Mouse (Mus musculus): ENCODE measurements around the gene Akap2. TPM values are rescaled to one million over a fixed set of nuclear protein-coding genes. Genes with fewer than 3 reads are reported as not detected.

Akap2 gene
- total and polyA plus RNA-seq, 3 experiments = 1.7 to 7.2 TPM; not detected in 1

DNA sequence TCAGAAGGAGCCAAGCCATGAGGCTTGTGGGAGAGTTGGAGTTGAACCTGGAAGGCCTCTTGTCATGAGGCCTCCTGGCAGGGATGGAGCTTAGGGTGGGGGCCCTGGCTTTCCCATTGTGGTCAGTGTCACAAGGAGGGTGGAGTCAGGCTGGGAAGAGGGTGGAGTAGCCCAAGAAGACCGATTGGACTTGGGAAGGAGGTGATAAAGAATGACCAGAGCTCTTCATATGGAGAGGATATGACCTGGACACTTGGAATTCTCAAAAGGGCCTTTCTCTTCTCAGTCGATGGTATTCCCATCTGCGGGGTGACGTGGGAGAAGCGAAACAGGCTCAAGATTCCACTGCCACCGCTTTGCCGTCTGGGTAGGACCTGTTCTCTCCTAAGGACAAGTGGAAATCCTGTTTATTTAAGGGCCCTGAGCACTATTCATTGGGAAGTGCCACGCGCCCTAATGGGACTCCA lies 38.4 kb upstream of the Akap2 start:
- TF ChIP-seq MYC (IDR thresholded peaks at IDR 0.05; ENCODE audit: low read depth, low read length) (no peak), MXI1 (IDR thresholded peaks at IDR 0.05; ENCODE audit: low read depth, low read length) (no peak), BHLHE40 (IDR thresholded peaks at IDR 0.05; ENCODE audit: borderline replicate concordance, low read depth, low read length) (no peak), CTCF (IDR thresholded peaks at IDR 0.05 in 2 of 3, conservative IDR thresholded peaks at IDR 0.05 in 1 of 3; ENCODE audit: control insufficient read depth in 1 of 3, insufficient read depth in 1 of 3, low read depth in 2 of 3, low read length in 3 of 3, poor library complexity in 1 of 3, severe bottlenecking in 1 of 3) (no peak), SMC3 (IDR thresholded peaks at IDR 0.05; ENCODE audit: low read depth, low read length) (no peak), POLR2AphosphoS5 (IDR thresholded peaks at IDR 0.05; ENCODE audit: borderline replicate concordance, low read depth, low read length) (no peak), POLR2A (IDR thresholded peaks at IDR 0.05; ENCODE audit: control insufficient read depth in 1 of 2, insufficient read depth in 1 of 2, low read depth in 1 of 2, low read length in 2 of 2, poor library complexity in 1 of 2) (no peak), NELFE (IDR thresholded peaks at IDR 0.05; ENCODE audit: low read depth, low read length) (no peak), CHD1 (IDR thresholded peaks at IDR 0.05; ENCODE audit: low read depth, low read length) (no peak), ZKSCAN1 (IDR thresholded peaks at IDR 0.05; ENCODE audit: low read depth, low read length) (no peak), SIN3A (IDR thresholded peaks at IDR 0.05; ENCODE audit: low read length) (no peak), ZNF384 (IDR thresholded peaks at IDR 0.05; ENCODE audit: low read depth, low read length) (no peak), RCOR1 (IDR thresholded peaks at IDR 0.05; ENCODE audit: low read depth, low read length) (no peak), MAFK (IDR thresholded peaks at IDR 0.05; ENCODE audit: borderline replicate concordance, low read depth, low read length) (no peak), USF1 (IDR thresholded peaks at IDR 0.05; ENCODE audit: low read depth, low read length) (no peak), USF2 (IDR thresholded peaks at IDR 0.05; ENCODE audit: borderline replicate concordance in 1 of 2, insufficient read depth in 1 of 2, low read depth in 1 of 2, low read length in 2 of 2) (no peak), HCFC1 (IDR thresholded peaks at IDR 0.05; ENCODE audit: low read depth, low read length) (no peak), ZMIZ1 (IDR thresholded peaks at IDR 0.05; ENCODE audit: low read depth, low read length) (no peak), NRF1 (IDR thresholded peaks at IDR 0.05; ENCODE audit: insufficient read depth, low read depth, low read length, poor library complexity, severe bottlenecking) (no peak), MEF2A (IDR thresholded peaks at IDR 0.05; ENCODE audit: extremely low read depth, insufficient replicate concordance, low read depth, low read length, poor library complexity, severe bottlenecking) (no peak)
- Histone ChIP-seq H3K9me3 (replicated peaks; ENCODE audit: insufficient read depth, low read length) (no peaks in the 10 kb centered on the region), H3K9ac (ENCODE audit: control insufficient read depth, low read depth, low read length, poor library complexity, severe bottlenecking) (no peak overlapping the region), H3K36me3 (ENCODE audit: control insufficient read depth in 1 of 2, insufficient read depth in 2 of 2, low read length in 2 of 2) (no peaks in the 10 kb centered on the region), H3K4me3 (ENCODE audit: control insufficient read depth in 1 of 2, insufficient read depth in 1 of 2, low read depth in 2 of 2, low read length in 2 of 2) (no peak overlapping the region), H3K79me2 (ENCODE audit: control insufficient read depth, insufficient read depth, low read length, poor library complexity) (no peaks in the 10 kb centered on the region), H3K4me1 (ENCODE audit: control insufficient read depth in 1 of 2, insufficient read depth in 2 of 2, low read length in 2 of 2) (no peaks in the 10 kb centered on the region), H3K27me3 (ENCODE audit: control insufficient read depth in 1 of 2, insufficient read depth in 2 of 2, low read length in 2 of 2) (peaks cover 0 to 5% of the 10 kb centered on the region in 2 experiments; a peak in 1 of 4 replicates), H3K27ac (ENCODE audit: control insufficient read depth, low read depth, low read length) (no peak overlapping the region)
- no peak for DNase-seq (ENCODE audit: low read depth, low spot score)

- Histone ChIP-seq H3K9me3 (replicated peaks; ENCODE audit: insufficient read depth, low read length) (no peaks in the 10 kb centered on the region), H3K4me1 (ENCODE audit: control insufficient read depth in 1 of 2, insufficient read depth in 2 of 2, low read length in 2 of 2) (no peaks in the 10 kb centered on the region), H3K79me2 (ENCODE audit: control insufficient read depth, insufficient read depth, low read length, poor library complexity) (no peaks in the 10 kb centered on the region), H3K27me3 (ENCODE audit: control insufficient read depth in 1 of 2, insufficient read depth in 2 of 2, low read length in 2 of 2) (peaks cover 0 to 5% of the 10 kb centered on the region in 2 experiments; a peak in 1 of 4 replicates), H3K9ac (ENCODE audit: control insufficient read depth, low read depth, low read length, poor library complexity, severe bottlenecking) (no peak overlapping the region), H3K4me3 (ENCODE audit: control insufficient read depth in 1 of 2, insufficient read depth in 1 of 2, low read depth in 2 of 2, low read length in 2 of 2) (no peak overlapping the region), H3K27ac (ENCODE audit: control insufficient read depth, low read depth, low read length) (no peak overlapping the region), H3K36me3 (ENCODE audit: control insufficient read depth in 1 of 2, insufficient read depth in 2 of 2, low read length in 2 of 2) (no peaks in the 10 kb centered on the region)
- TF ChIP-seq ZNF384 (IDR thresholded peaks at IDR 0.05; ENCODE audit: low read depth, low read length) (no peak), BHLHE40 (IDR thresholded peaks at IDR 0.05; ENCODE audit: borderline replicate concordance, low read depth, low read length) (no peak), MAFK (IDR thresholded peaks at IDR 0.05; ENCODE audit: borderline replicate concordance, low read depth, low read length) (no peak), GATA1 (IDR thresholded peaks at IDR 0.05; ENCODE audit: low read depth, low read length) (no peak), HCFC1 (IDR thresholded peaks at IDR 0.05; ENCODE audit: low read depth, low read length) (no peak), MAZ (IDR thresholded peaks at IDR 0.05; ENCODE audit: low read depth, low read length) (no peak), NRF1 (IDR thresholded peaks at IDR 0.05; ENCODE audit: insufficient read depth, low read depth, low read length, poor library complexity, severe bottlenecking) (no peak), ELF1 (IDR thresholded peaks at IDR 0.05; ENCODE audit: low read depth, low read length) (no peak), SMC3 (IDR thresholded peaks at IDR 0.05; ENCODE audit: low read depth, low read length) (no peak), NELFE (IDR thresholded peaks at IDR 0.05; ENCODE audit: low read depth, low read length) (no peak), UBTF (IDR thresholded peaks at IDR 0.05; ENCODE audit: borderline replicate concordance, insufficient read depth, low read depth, low read length) (no peak), MXI1 (IDR thresholded peaks at IDR 0.05; ENCODE audit: low read depth, low read length) (no peak), MYC (IDR thresholded peaks at IDR 0.05; ENCODE audit: low read depth, low read length) (no peak), USF2 (IDR thresholded peaks at IDR 0.05; ENCODE audit: borderline replicate concordance in 1 of 2, insufficient read depth in 1 of 2, low read depth in 1 of 2, low read length in 2 of 2) (no peak)
- no peak for DNase-seq (ENCODE audit: low read depth, low spot score)
Observed at GRCm38 (mm10) chr4:57680186-57680585, 37.3 kb upstream of the Akap2 start.
